Comparison of ENCODE assay signal across 8 mouse cellular contexts in genomic region chrX:85573532-85574181, GRCm38 (mm10). TPM values are rescaled to one million over a fixed set of nuclear protein-coding genes. Genes with fewer than 3 reads are reported as not detected.
DNase-seq lines count a peak whose midpoint lies in the region; ATAC-seq and TF ChIP-seq lines count a peak whose summit lies in the region.

Gene Tab3, plus strand, starts transcription at chrX:85574022.

- no peak for TF ChIP-seq CTCF in MEL (IDR thresholded peaks at IDR 0.05 in 2 of 3, conservative IDR thresholded peaks at IDR 0.05 in 1 of 3; ENCODE audit: control insufficient read depth in 1 of 3, insufficient read depth in 1 of 3, low read depth in 2 of 3, low read length in 3 of 3, poor library complexity in 1 of 3, severe bottlenecking in 1 of 3)
- no peak for TF ChIP-seq CTCF in cerebellum, adult 2 months (IDR thresholded peaks at IDR 0.05; ENCODE audit: borderline replicate concordance, insufficient read depth, low read depth, low read length)
- no peak for TF ChIP-seq CTCF in forebrain, postnatal 0 days (IDR thresholded peaks at IDR 0.05; ENCODE audit: low read depth)

- peak within 1 kb of the TSS; percentile 44; the same call in 1 of the 2 replicates for H3K27ac ChIP-seq in MEL (ENCODE audit: control insufficient read depth, low read depth, low read length)
- H3K27ac ChIP-seq in cerebellum, adult 2 months (ENCODE audit: insufficient read depth, low read length) = no peak within 1 kb of the TSS
- H3K27ac ChIP-seq in forebrain, postnatal 0 days (ENCODE audit: low read depth, low read length) = peak within 1 kb of the TSS; percentile 66
- peak within 1 kb of the TSS; percentile 42 for H3K27ac ChIP-seq in lung, embryonic 15.5 days

- peaks cover 0 to 10% of the 10 kb centered on the region in 2 experiments; a peak in 3 of 4 replicates for H3K36me3 ChIP-seq in MEL (ENCODE audit: control insufficient read depth in 1 of 2, insufficient read depth in 2 of 2, low read length in 2 of 2)
- no peaks in the 10 kb centered on the region for H3K36me3 ChIP-seq in forebrain, postnatal 0 days (ENCODE audit: insufficient read depth)
- H3K36me3 ChIP-seq in lung, embryonic 15.5 days = no peaks in the 10 kb centered on the region

- no peak for TF ChIP-seq RAD21 in MEL (IDR thresholded peaks at IDR 0.05; ENCODE audit: low read depth, low read length)

- WGBS in cerebellum, adult 2 months = 8% methylated on average over 48 of the region's 64 CpGs
- WGBS in forebrain, postnatal 0 days = 34% methylated on average over 54 of the region's 64 CpGs
- WGBS in lung, embryonic 15.5 days = 20% methylated on average over 52 of the region's 64 CpGs

- peak; percentile 94 for DNase-seq in MEL (ENCODE audit: low read depth, low spot score)
- peak; percentile 93 to 96 for DNase-seq in cerebellum, adult 2 months
- DNase-seq in forebrain, postnatal 0 days = peak; percentile 94
- DNase-seq in heart, postnatal 4 days = peak; percentile 95
- DNase-seq in layer of hippocampus, adult 8-10 months (ENCODE audit: low spot score in 2 of 2) = peak; percentile 91 to 92
- peak; percentile 94 for DNase-seq in ovary, adult 18-20 months (ENCODE audit: low spot score)
- peak; percentile 94 for DNase-seq in thymus, postnatal 0 days (ENCODE audit: low spot score)

- H3K4me2 ChIP-seq in forebrain, postnatal 0 days (ENCODE audit: low read depth) = peak within 1 kb of the TSS; percentile 56
- peak within 1 kb of the TSS; percentile 53 for H3K4me2 ChIP-seq in lung, embryonic 15.5 days

- H3K4me3 ChIP-seq in MEL (ENCODE audit: control insufficient read depth in 1 of 2, insufficient read depth in 1 of 2, low read depth in 2 of 2, low read length in 2 of 2) = peak within 1 kb of the TSS; percentile 75 to 85
- H3K4me3 ChIP-seq in cerebellum, adult 2 months (replicated peaks; ENCODE audit: insufficient read depth, low read depth, low read length) = peak within 1 kb of the TSS; percentile 72
- H3K4me3 ChIP-seq in forebrain, postnatal 0 days (ENCODE audit: low read depth, low read length) = peak within 1 kb of the TSS; percentile 62
- H3K4me3 ChIP-seq in lung, embryonic 15.5 days = peak within 1 kb of the TSS; percentile 65

- H3K9ac ChIP-seq in MEL (ENCODE audit: control insufficient read depth, low read depth, low read length, poor library complexity, severe bottlenecking) = peak within 1 kb of the TSS; percentile 79
- peak within 1 kb of the TSS; percentile 76 for H3K9ac ChIP-seq in forebrain, postnatal 0 days
- peak within 1 kb of the TSS; percentile 65 for H3K9ac ChIP-seq in lung, embryonic 15.5 days

- TF ChIP-seq POLR2A in MEL (IDR thresholded peaks at IDR 0.05; ENCODE audit: control insufficient read depth in 1 of 2, insufficient read depth in 1 of 2, low read depth in 1 of 2, low read length in 2 of 2, poor library complexity in 1 of 2) = peak; percentile 6 to 65; a peak in 3 of 4 replicates
- TF ChIP-seq POLR2A in cerebellum, adult 2 months (IDR thresholded peaks at IDR 0.05; ENCODE audit: borderline replicate concordance, insufficient read depth, low read length) = no peak; the same call in 1 of the 2 replicates

- peaks cover 2 to 4% of the 10 kb centered on the region in 2 experiments; a peak in 2 of 4 replicates for H3K4me1 ChIP-seq in MEL (ENCODE audit: control insufficient read depth in 1 of 2, insufficient read depth in 2 of 2, low read length in 2 of 2)
- no peaks in the 10 kb centered on the region for H3K4me1 ChIP-seq in cerebellum, adult 2 months (ENCODE audit: control insufficient read depth, insufficient read depth, low read length)
- H3K4me1 ChIP-seq in forebrain, postnatal 0 days (ENCODE audit: insufficient read depth) = no peaks in the 10 kb centered on the region
- no peaks in the 10 kb centered on the region for H3K4me1 ChIP-seq in lung, embryonic 15.5 days

- no peaks in the 10 kb centered on the region for H3K27me3 ChIP-seq in MEL (ENCODE audit: control insufficient read depth in 1 of 2, insufficient read depth in 2 of 2, low read length in 2 of 2)
- H3K27me3 ChIP-seq in cerebellum, adult 2 months (ENCODE audit: control insufficient read depth, insufficient read depth, low read length) = no peaks in the 10 kb centered on the region
- H3K27me3 ChIP-seq in forebrain, postnatal 0 days (ENCODE audit: insufficient read depth, low read length) = no peaks in the 10 kb centered on the region
- no peaks in the 10 kb centered on the region for H3K27me3 ChIP-seq in lung, embryonic 15.5 days

- TF ChIP-seq EP300 in MEL (IDR thresholded peaks at IDR 0.05; ENCODE audit: low read depth in 1 of 2, low read length in 2 of 2) = peak in 1 of 2 experiments; percentile 23; a peak in 2 of 4 replicates

- no peaks in the 10 kb centered on the region for H3K9me3 ChIP-seq in MEL (replicated peaks; ENCODE audit: insufficient read depth, low read length)
- no peaks in the 10 kb centered on the region for H3K9me3 ChIP-seq in forebrain, postnatal 0 days (ENCODE audit: low read length)
- no peaks in the 10 kb centered on the region for H3K9me3 ChIP-seq in lung, embryonic 15.5 days

- ATAC-seq in forebrain, postnatal 0 days = peak; percentile 99
- peak; percentile 98 for ATAC-seq in lung, embryonic 15.5 days (ENCODE audit: borderline replicate concordance, extremely low read depth, low FRiP score, low TSS enrichment)

- peaks cover 11% of the 10 kb centered on the region for H3K79me2 ChIP-seq in MEL (ENCODE audit: control insufficient read depth, insufficient read depth, low read length, poor library complexity)

TF ChIP-seq in MEL, 35 proteins besides CTCF, POLR2A, EP300 and RAD21:
- TF ChIP-seq MEF2A (IDR thresholded peaks at IDR 0.05; ENCODE audit: extremely low read depth, insufficient replicate concordance, low read depth, low read length, poor library complexity, severe bottlenecking) (0 out of 2 replicates have a peak, but pooled peaks have one; percentile 18), MXI1 (IDR thresholded peaks at IDR 0.05; ENCODE audit: low read depth, low read length) (0 out of 2 replicates have a peak, but pooled peaks have one; percentile 29), MAZ (IDR thresholded peaks at IDR 0.05; ENCODE audit: low read depth, low read length) (peak; percentile 55; the same call in 1 of the 2 replicates), POLR2AphosphoS5 (IDR thresholded peaks at IDR 0.05; ENCODE audit: borderline replicate concordance, low read depth, low read length) (no peak), SIN3A (IDR thresholded peaks at IDR 0.05; ENCODE audit: low read length) (peak; percentile 22; the same call in 1 of the 2 replicates), NELFE (IDR thresholded peaks at IDR 0.05; ENCODE audit: low read depth, low read length) (peak; percentile 51; the same call in 1 of the 2 replicates), CHD2 (IDR thresholded peaks at IDR 0.05; ENCODE audit: low read length) (peak; percentile 96), ETS1 (IDR thresholded peaks at IDR 0.05; ENCODE audit: low read depth, low read length) (peak; percentile 46; the same call in 1 of the 2 replicates), HCFC1 (IDR thresholded peaks at IDR 0.05; ENCODE audit: low read depth, low read length) (peak; percentile 94), USF2 (IDR thresholded peaks at IDR 0.05; ENCODE audit: borderline replicate concordance in 1 of 2, insufficient read depth in 1 of 2, low read depth in 1 of 2, low read length in 2 of 2) (no peak), ELF1 (IDR thresholded peaks at IDR 0.05; ENCODE audit: low read depth, low read length) (peak; percentile 86), NRF1 (IDR thresholded peaks at IDR 0.05; ENCODE audit: insufficient read depth, low read depth, low read length, poor library complexity, severe bottlenecking) (peak; percentile 77), KAT2A (conservative IDR thresholded peaks at IDR 0.05; ENCODE audit: low read depth, low read length) (peak; percentile 71), MYC (IDR thresholded peaks at IDR 0.05; ENCODE audit: low read depth, low read length) (no peak)

RNA-seq across cellular contexts. Expression of gene Tab3, which starts in this region (rescaled TPM):
- 5.2 and 7.3 TPM in 2 replicates for total RNA-seq in MEL (2012; rRNA removed)
- polyA plus RNA-seq in MEL (2012; ENCODE audit: insufficient read depth in 1 of 2, insufficient read length in 2 of 2, low read depth in 1 of 2, low replicate concordance in 2 of 2, missing spikeins in 1 of 2) = 10 to 100 TPM in 1 of 2 experiments, not detected in 1; 12.8 TPM
- polyA plus RNA-seq in cerebellum, adult 2 months (2012; rRNA removed) = 9.0 and 9.4 TPM in 2 replicates
- total RNA-seq in forebrain, postnatal 0 days (2014; rRNA removed) = 24.5 and 40.5 TPM in 2 replicates
- 5.7 and 6.2 TPM in 2 replicates for polyA plus RNA-seq in forebrain, postnatal 0 days (2015; fragmentation: Nextera tagmentation; extraction: Ambion mirVana)
- total RNA-seq in heart, postnatal 4 days (2021) = 10 to 100 TPM; 10.2 to 12.7 TPM
- total RNA-seq in layer of hippocampus, adult 8-10 months (2022) = 10 to 100 TPM; 17.1 to 20.9 (median 19.2) TPM
- polyA plus RNA-seq in lung, embryonic 15.5 days (2015; fragmentation: Nextera tagmentation; extraction: Ambion mirVana) = 4.0 and 5.1 TPM in 2 replicates
- 1.9 and 2.3 TPM in 2 replicates for polyA plus RNA-seq in thymus, postnatal 0 days (2015; fragmentation: Nextera tagmentation; extraction: Ambion mirVana)
